Comparison of ENCODE assay signal across 9 mouse cellular contexts in the genomic region with DNA sequence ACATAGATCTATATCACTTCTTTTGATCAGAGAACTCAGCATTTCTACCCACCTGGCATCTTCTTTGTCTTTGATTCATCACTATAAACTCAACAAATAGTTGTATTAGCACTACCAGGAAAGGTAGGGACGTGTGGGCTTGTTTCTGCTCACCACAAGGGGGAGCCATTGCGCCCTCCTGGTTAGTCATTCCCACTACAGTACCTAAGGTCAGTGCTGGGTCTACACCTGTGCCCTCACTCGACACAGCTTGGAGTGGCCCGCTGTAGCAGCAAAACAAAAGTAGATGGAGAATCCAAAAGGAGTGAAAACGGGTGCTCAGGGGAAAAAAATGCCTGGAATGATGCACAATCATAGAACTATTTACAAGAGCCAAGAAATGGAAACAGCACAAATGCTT. TPM values are rescaled to one million over a fixed set of nuclear protein-coding genes. Genes with fewer than 3 reads are reported as not detected.
DNase-seq lines count a peak whose midpoint lies in the region; ATAC-seq and TF ChIP-seq lines count a peak whose summit lies in the region.
"Had no signal": no experiment of that assay in that cellular context is flagged by ENCODE, and none has a peak within 500 bp of the region (broad histone marks: within the 10 kb centered on the region; RNA-seq: fewer than 3 reads in every experiment).

No protein-coding gene starts in this region.

- TF ChIP-seq EP300 in heart, adult 2 months (IDR thresholded peaks at IDR 0.05; ENCODE audit: insufficient read depth, low read depth, low read length), result 0 out of 2 replicates have a peak, but pooled peaks have one; percentile 8

- H3K4me2 ChIP-seq in heart, embryonic 11.5 days, result no peak overlapping the region

- no peak overlapping the region for H3K4me3 ChIP-seq in heart, adult 2 months
- no peak overlapping the region for H3K4me3 ChIP-seq in heart, embryonic 11.5 days (ENCODE audit: low read depth, low read length)
- no peak overlapping the region for H3K4me3 ChIP-seq in testis, adult 2 months (ENCODE audit: control insufficient read depth, low read depth, low read length)

- H3K4me1 ChIP-seq in heart, adult 2 months (ENCODE audit: control insufficient read depth, insufficient read depth, low read length), result peaks cover 11% of the 10 kb centered on the region
- H3K4me1 ChIP-seq in heart, embryonic 11.5 days (ENCODE audit: control insufficient read depth, insufficient read depth, low read length), result no peaks in the 10 kb centered on the region
- peaks cover 4% of the 10 kb centered on the region; the same call in 1 of the 2 replicates for H3K4me1 ChIP-seq in testis, adult 2 months (ENCODE audit: control insufficient read depth, insufficient read depth, low read length)

- TF ChIP-seq CTCF in heart, adult 2 months (IDR thresholded peaks at IDR 0.05), result peak; percentile 94
- TF ChIP-seq CTCF in testis, adult 2 months (IDR thresholded peaks at IDR 0.05; ENCODE audit: control insufficient read depth, insufficient read depth, insufficient replicate concordance, low read depth, low read length), result peak; percentile 89; the same call in 1 of the 2 replicates

- WGBS in heart, adult 2 months, result 35% methylated on average over 5 of the region's 5 CpGs
- 30% methylated on average over 5 of the region's 5 CpGs for WGBS in heart, embryonic 11.5 days (ENCODE audit: insufficient replicate concordance)

- H3K36me3 ChIP-seq in heart, adult 2 months (ENCODE audit: control insufficient read depth, insufficient read depth, low read length), result no peaks in the 10 kb centered on the region
- no peaks in the 10 kb centered on the region for H3K36me3 ChIP-seq in heart, embryonic 11.5 days (ENCODE audit: control insufficient read depth, insufficient read depth, low read length)
- no peaks in the 10 kb centered on the region for H3K36me3 ChIP-seq in testis, adult 2 months (ENCODE audit: control insufficient read depth, insufficient read depth, low read length)

- DNase-seq in heart, adult 2 months, result peak; percentile 64 to 71
- peak; percentile 48 to 54 for DNase-seq in B cell, adult 2 months
- DNase-seq in cerebellum, postnatal 25 days, result peak; percentile 82 to 91
- peak; percentile 68 to 71 for DNase-seq in kidney, adult 8-10 months
- peak; percentile 62 to 79 for DNase-seq in lung, postnatal 4 days

- no peaks in the 10 kb centered on the region for H3K9me3 ChIP-seq in heart, embryonic 11.5 days (replicated peaks; ENCODE audit: control insufficient read depth, low read length)

- intact Hi-C loops in heart, adult 2 months (cut with DNase I), result loop anchor here (5.0 kb wide), 1 partner anchor 703 kb away; no protein-coding TSS in a partner anchor

- no peaks in the 10 kb centered on the region for H3K79me2 ChIP-seq in heart, adult 2 months (replicated peaks; ENCODE audit: control insufficient read depth, insufficient read depth, low read length)

- TF ChIP-seq POLR2A in heart, adult 2 months (IDR thresholded peaks at IDR 0.05; ENCODE audit: insufficient read depth, low read depth, low read length), result no peak
- TF ChIP-seq POLR2A in testis, adult 2 months (IDR thresholded peaks at IDR 0.05; ENCODE audit: control insufficient read depth, low read depth, low read length), result no peak

- no peak overlapping the region for H3K9ac ChIP-seq in heart, adult 2 months (ENCODE audit: low read depth, low read length)
- H3K9ac ChIP-seq in heart, embryonic 11.5 days (ENCODE audit: low read depth, low read length), result no peak overlapping the region

- no peak for ATAC-seq in heart, embryonic 11.5 days (replicated peaks; ENCODE audit: insufficient number of reproducible peaks, low FRiP score, low TSS enrichment)
- ATAC-seq in activated CD4-positive, CD25-positive, alpha-beta regulatory T cell, adult 4 months, result peak; percentile 62

- no peaks in the 10 kb centered on the region for H3K27me3 ChIP-seq in heart, adult 2 months (ENCODE audit: control insufficient read depth, insufficient read depth, low read length)
- H3K27me3 ChIP-seq in heart, embryonic 11.5 days (ENCODE audit: control insufficient read depth, insufficient read depth, low read length), result no peaks in the 10 kb centered on the region
- no peaks in the 10 kb centered on the region for H3K27me3 ChIP-seq in testis, adult 2 months (ENCODE audit: control insufficient read depth, insufficient read depth, low read length)

- peak overlapping the region; percentile 79 for H3K27ac ChIP-seq in heart, adult 2 months
- H3K27ac ChIP-seq in heart, embryonic 11.5 days (ENCODE audit: low read depth, low read length), result no peak overlapping the region
- no peak overlapping the region for H3K27ac ChIP-seq in testis, adult 2 months (ENCODE audit: control insufficient read depth, insufficient read depth, low read depth, low read length)

RNA-seq across cellular contexts. Expression of gene Dapl1, which starts 44.0 kb away (rescaled TPM):
- total RNA-seq in heart, adult 2 months (2021), result not detected
- not detected in 2 replicates for polyA plus RNA-seq in heart, adult 2 months (2012; rRNA removed)
- 0.70 TPM in 1 of 2 replicates, not detected in the other for polyA plus RNA-seq in heart, embryonic 11.5 days (2014; fragmentation: Nextera tagmentation; extraction: Ambion mirVana)
- polyA plus RNA-seq in activated CD4-positive, CD25-positive, alpha-beta regulatory T cell, adult 4 months (2017; shearing (Covaris generic)), result 10 to 100 TPM; 11.2 to 20.6 TPM
- polyA plus RNA-seq in testis, adult 2 months (2012; rRNA removed), result 3.5 and 4.8 TPM in 2 replicates
- total RNA-seq: hematopoietic stem cell, adult 5-6 weeks had no signal
